Mouse (Mus musculus) embryonic facial prominence, embryonic 11.5 days (tissue): ENCODE results near the gene Pds5b. TPM values are rescaled to one million over a fixed set of nuclear protein-coding genes. Genes with fewer than 3 reads are reported as not detected.
"Not testable (repeated sequence)": the region's sequence is repeated elsewhere in the genome, so short reads cannot be mapped to it uniquely, and the experiment has no call there.

ENCODE experiments used
- ATAC-seq: fragments of 200-750 bp; cut with Nextera tagmentation; replicated peaks from 2 replicates; pipeline ENCODE4 v1.8.0; 2017; ENCODE audit warnings: low read depth; ENCODE audit not compliant: insufficient number of reproducible peaks, low FRiP score, low TSS enrichment
- DNase-seq: peaks from one replicate; pipeline ENCODE4 v3.0.0-alpha.2; 2015; ENCODE audit warnings: low spot score
- H3K27ac ChIP-seq: fragments of 300-500 bp; sonication (generic); replicated peaks from 2 replicates; pipeline ENCODE4 v1.5.1; 2014; ENCODE audit warnings: mild to moderate bottlenecking, low read depth, low read length, control low read depth
- H3K27me3 ChIP-seq: fragments of 300-500 bp; sonication (generic); 2 replicates; pipeline ENCODE4 v1.6.1; 2014; ENCODE audit warnings: mild to moderate bottlenecking, low read length, moderate library complexity, mixed read lengths; ENCODE audit not compliant: control insufficient read depth, insufficient read depth
- H3K36me3 ChIP-seq: fragments of 300-500 bp; sonication (generic); replicated peaks from 2 replicates; pipeline ENCODE4 v1.6.1; 2014; ENCODE audit warnings: low read depth, mild to moderate bottlenecking, low read length, moderate library complexity, mixed read lengths; ENCODE audit not compliant: control insufficient read depth, insufficient read depth
- H3K4me1 ChIP-seq: fragments of 300-500 bp; sonication (generic); 2 replicates; pipeline ENCODE4 v1.6.1; 2014; ENCODE audit warnings: low read length, mixed read lengths; ENCODE audit not compliant: control insufficient read depth, insufficient read depth
- H3K4me2 ChIP-seq: fragments of 300-500 bp; sonication (generic); 2 replicates; pipeline ENCODE4 v1.6.1; 2014; ENCODE audit warnings: low read depth, mild to moderate bottlenecking, control low read depth, low read length, moderate library complexity
- H3K4me3 ChIP-seq: fragments of 300-500 bp; sonication (generic); 2 replicates; pipeline ENCODE4 v1.5.1; 2014; ENCODE audit warnings: low read depth, low read length, control low read depth
- H3K9ac ChIP-seq: fragments of 300-500 bp; sonication (generic); replicated peaks from 2 replicates; pipeline ENCODE4 v1.6.1; 2014; ENCODE audit warnings: mild to moderate bottlenecking, control low read depth, low read length
- H3K9me3 ChIP-seq: fragments of 300-500 bp; sonication (generic); replicated peaks from 2 replicates; pipeline ENCODE4 v1.6.1; 2016; ENCODE audit warnings: mild to moderate bottlenecking, low read length, inconsistent platforms, mixed read lengths; ENCODE audit not compliant: control insufficient read depth
- WGBS: fragments of 180-500 bp; shearing (Covaris S2); extraction: QIAGEN DNeasy Blood & Tissue Kit; methylation state at CpG from one replicate; pipeline ENCODE4 v1.1.7; 2014; 5-methylcytosine and 5-hydroxymethylcytosine counted together
- polyA plus RNA-seq: library from polyadenylated mRNA; unstranded; fragments of >200 nt; fragmentation: Nextera tagmentation; extraction: Ambion mirVana; gene quantifications from 2 replicates; pipeline ENCODE4 v1.2.1, GENCODE M21; 2014

The Pds5b gene
- polyA plus RNA-seq, 1 experiment from 2014 or later, result 56.5 TPM

- WGBS, result 90% methylated on average over 7 of the region's 7 CpGs
- Histone ChIP-seq H3K4me1 (no peaks in the 10 kb centered on the region), H3K4me3 (no peak overlapping the region), H3K27ac (no peak overlapping the region), H3K9me3 (no peaks in the 10 kb centered on the region), H3K9ac (no peak overlapping the region), H3K27me3 (no peaks in the 10 kb centered on the region), H3K36me3 (no peaks in the 10 kb centered on the region), H3K4me2 (no peak overlapping the region)
- DNase-seq (no peak), ATAC-seq (no peak)
Measured at GRCm38 (mm10) chr5:150672343-150672742, 1.2 kb upstream of the Pds5b start.

DNA sequence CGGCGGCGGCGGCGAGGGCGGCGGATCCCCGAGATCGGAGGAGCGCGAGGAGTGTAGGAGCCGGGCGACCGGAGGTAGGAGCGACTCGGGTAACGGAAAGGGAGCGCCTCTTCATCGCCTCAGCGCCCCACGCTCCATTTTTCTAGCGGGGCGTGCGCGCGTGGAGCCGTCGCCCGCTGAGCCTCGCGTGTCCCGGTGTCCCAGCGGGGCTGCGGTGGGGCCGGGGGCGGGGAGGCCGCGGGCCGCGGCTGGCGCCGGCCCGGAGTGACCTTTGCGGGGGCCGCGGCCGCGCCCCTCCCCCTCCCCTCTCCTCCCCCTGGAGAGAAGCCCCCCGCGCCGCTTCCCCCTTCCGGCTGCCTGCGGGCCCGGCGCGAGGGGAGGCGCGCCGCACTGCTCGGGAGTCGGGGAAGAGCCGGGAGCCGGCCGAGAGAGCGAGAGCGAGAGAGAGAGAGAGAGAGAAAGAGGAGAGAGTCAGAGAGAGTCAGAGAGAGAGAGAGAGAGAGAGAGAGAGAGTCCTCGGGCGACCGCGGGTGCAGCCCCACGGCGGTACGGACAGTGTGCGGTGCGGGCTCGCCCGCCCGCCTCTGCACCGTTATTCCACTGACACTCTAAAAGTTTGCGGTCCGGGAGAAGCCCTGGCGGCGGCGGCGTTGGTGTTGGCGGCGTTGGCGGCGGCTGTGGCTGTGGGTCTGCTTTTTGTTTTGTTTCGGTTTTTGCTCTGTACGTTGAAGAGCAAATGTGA lies 512 bp downstream of the Pds5b start:
- Histone ChIP-seq H3K9ac (peak overlapping the region; percentile 98), H3K4me1 (no peaks in the 10 kb centered on the region), H3K27ac (peak overlapping the region; percentile 97), H3K9me3 (no peaks in the 10 kb centered on the region), H3K4me3 (peak overlapping the region; percentile 89), H3K27me3 (no peaks in the 10 kb centered on the region), H3K4me2 (peak overlapping the region; percentile 57), H3K36me3 (no peaks in the 10 kb centered on the region)
- WGBS, result under 1% methylated on average over 64 of the region's 91 CpGs
- DNase-seq (peak; percentile 57), ATAC-seq (peak; percentile 73)

GRCm38 (mm10) chr5:150674866-150675265 lies 1.3 kb downstream of the Pds5b start:
- Histone ChIP-seq H3K36me3 (no peaks in the 10 kb centered on the region), H3K9ac (no peak overlapping the region; the same call in 1 of the 2 replicates), H3K4me2 (peak overlapping the region; percentile 57), H3K4me3 (peak overlapping the region; percentile 89), H3K4me1 (no peaks in the 10 kb centered on the region), H3K27me3 (no peaks in the 10 kb centered on the region), H3K9me3 (no peaks in the 10 kb centered on the region), H3K27ac (no peak overlapping the region)
- DNase-seq, result peak; percentile 13
- 62% methylated on average over 6 of the region's 6 CpGs for WGBS
- ATAC-seq, result no peak

- ATAC-seq, result not testable (repeated sequence)
- WGBS, result 96% methylated on average over 6 of the region's 6 CpGs
Measured at GRCm38 (mm10) chr5:150682862-150683261, 9.3 kb downstream of the Pds5b start.

GRCm38 (mm10) chr5:150690685-150691084 lies 17.1 kb downstream of the Pds5b start:
- no peak for ATAC-seq
- Histone ChIP-seq H3K27me3 (no peaks in the 10 kb centered on the region), H3K4me3 (no peak overlapping the region), H3K9me3 (no peaks in the 10 kb centered on the region; the same call in 1 of the 2 replicates), H3K9ac (no peak overlapping the region), H3K27ac (no peak overlapping the region), H3K4me1 (no peaks in the 10 kb centered on the region), H3K4me2 (no peak overlapping the region), H3K36me3 (peaks cover 5% of the 10 kb centered on the region; the same call in 1 of the 2 replicates)
- no peak for DNase-seq

More at GRCm38 (mm10) chr5:150682862-150683261, 9.3 kb downstream of the Pds5b start:
- not testable (repeated sequence) for H3K9me3 ChIP-seq, H3K4me1 ChIP-seq, H3K4me2 ChIP-seq, H3K36me3 ChIP-seq, H3K27ac ChIP-seq, H3K4me3 ChIP-seq, H3K27me3 ChIP-seq, DNase-seq, H3K9ac ChIP-seq

- H3K27ac ChIP-seq, result no peak overlapping the region
- H3K9ac ChIP-seq, result no peak overlapping the region
- no peak for ATAC-seq
- H3K9me3 ChIP-seq, result no peaks in the 10 kb centered on the region; the same call in 1 of the 2 replicates
- 97% methylated on average over 2 of the region's 2 CpGs for WGBS
- H3K4me3 ChIP-seq, result no peak overlapping the region
- no peak for DNase-seq
- no peaks in the 10 kb centered on the region for H3K27me3 ChIP-seq
- peaks cover 5% of the 10 kb centered on the region; the same call in 1 of the 2 replicates for H3K36me3 ChIP-seq
- no peak overlapping the region for H3K4me2 ChIP-seq
- H3K4me1 ChIP-seq, result no peaks in the 10 kb centered on the region
Measured at GRCm38 (mm10) chr5:150693277-150693676, 19.7 kb downstream of the Pds5b start.

- ATAC-seq, result no peak
- Histone ChIP-seq H3K27ac (no peak overlapping the region), H3K4me1 (no peaks in the 10 kb centered on the region), H3K4me3 (no peak overlapping the region), H3K9ac (no peak overlapping the region), H3K27me3 (no peaks in the 10 kb centered on the region), H3K4me2 (no peak overlapping the region), H3K9me3 (no peaks in the 10 kb centered on the region), H3K36me3 (no peaks in the 10 kb centered on the region)
- WGBS, result 77% methylated on average over 2 of the region's 2 CpGs
- peak; percentile 10 for DNase-seq
Measured at GRCm38 (mm10) chr5:150702714-150703113, 29.2 kb downstream of the Pds5b start.

DNA sequence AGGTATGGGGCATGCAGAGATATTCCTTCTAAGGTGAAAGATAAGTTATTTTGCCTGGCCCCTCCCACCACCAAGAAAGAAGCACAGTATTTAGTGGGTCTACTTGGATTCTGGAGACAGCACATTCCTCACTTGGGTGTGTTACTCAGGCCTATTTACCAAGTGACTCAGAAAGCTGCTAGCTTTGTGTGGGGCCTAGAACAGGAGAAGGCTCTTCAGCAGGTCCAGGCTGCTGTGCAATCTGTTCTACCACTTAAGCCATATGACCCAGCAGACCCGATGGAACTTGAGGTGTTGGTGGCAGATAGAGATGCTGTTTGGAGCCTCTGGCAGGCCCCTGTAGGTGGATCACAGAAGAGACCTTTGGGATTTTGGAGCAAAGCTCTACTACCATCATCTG lies 33.1 kb downstream of the Pds5b start:
- H3K4me3 ChIP-seq, H3K9ac ChIP-seq, DNase-seq, H3K9me3 ChIP-seq, H3K4me1 ChIP-seq, H3K27me3 ChIP-seq, ATAC-seq, H3K27ac ChIP-seq, H3K4me2 ChIP-seq, H3K36me3 ChIP-seq: not testable (repeated sequence)
- WGBS, result 83% methylated on average over 1 of the region's 1 CpGs
